Mouse (Mus musculus) stomach, postnatal 0 days (tissue): Measurements from ENCODE around the gene Oaz2. TPM values are rescaled to one million over a fixed set of nuclear protein-coding genes. Genes with fewer than 3 reads are reported as not detected.

Experiments
- ATAC-seq: fragments of 200-750 bp; cut with Nextera tagmentation; 2 replicates; pipeline ENCODE4 v1.8.0; 2017; ENCODE audit not compliant: low FRiP score, low TSS enrichment
- DNase-seq: peaks from one replicate; pipeline ENCODE4 v3.0.0-alpha.2; 2016; ENCODE audit warnings: low spot score
- H3K27ac ChIP-seq: fragments of 300-500 bp; sonication (generic); replicated peaks from 2 replicates; pipeline ENCODE4 v1.5.1; 2014; ENCODE audit warnings: mild to moderate bottlenecking, control low read depth
- H3K27me3 ChIP-seq: fragments of 300-500 bp; sonication (generic); 2 replicates; pipeline ENCODE4 v1.6.1; 2014; ENCODE audit warnings: low read length; ENCODE audit not compliant: control insufficient read depth, insufficient read depth
- H3K36me3 ChIP-seq: fragments of 300-500 bp; sonication (generic); 2 replicates; pipeline ENCODE4 v1.6.1; 2014; ENCODE audit warnings: low read length, mixed read lengths; ENCODE audit not compliant: control insufficient read depth, insufficient read depth
- H3K4me1 ChIP-seq: fragments of 300-500 bp; sonication (generic); replicated peaks from 2 replicates; pipeline ENCODE4 v1.6.1; 2014; ENCODE audit warnings: antibody characterized with exemption; ENCODE audit not compliant: control insufficient read depth, insufficient read depth
- H3K4me2 ChIP-seq: fragments of 300-500 bp; sonication (generic); replicated peaks from 2 replicates; pipeline ENCODE4 v1.6.1; 2014; ENCODE audit warnings: low read depth, mild to moderate bottlenecking, control low read depth, moderate library complexity
- H3K4me3 ChIP-seq: fragments of 300-500 bp; sonication (generic); 2 replicates; pipeline ENCODE4 v1.5.1; 2014; ENCODE audit warnings: low read depth, low read length, control low read depth
- H3K9ac ChIP-seq: fragments of 300-500 bp; sonication (generic); 2 replicates; pipeline ENCODE4 v1.6.1; 2014; ENCODE audit warnings: mild to moderate bottlenecking, low read length, control low read depth, mixed read lengths
- H3K9me3 ChIP-seq: fragments of 300-500 bp; sonication (generic); 2 replicates; pipeline ENCODE4 v1.6.1; 2016; ENCODE audit warnings: low read length; ENCODE audit not compliant: control insufficient read depth
- CTCF ChIP-seq: IDR thresholded peaks from 2 replicates; pipeline ENCODE4 v1.5.1; 2016; ENCODE audit warnings: antibody characterized with exemption, low read depth, mild to moderate bottlenecking, moderate library complexity
- EP300 ChIP-seq: optimal IDR thresholded peaks from 2 replicates; pipeline ENCODE3; 2016; ENCODE audit warnings: antibody characterized with exemption
- WGBS: fragments of 180-500 bp; shearing (Covaris S2); extraction: QIAGEN DNeasy Blood & Tissue Kit; methylation state at CpG from one replicate; pipeline ENCODE4 v1.1.7; 2014; 5-methylcytosine and 5-hydroxymethylcytosine counted together
- polyA plus RNA-seq: library from polyadenylated mRNA; unstranded; fragments of >200 nt; fragmentation: Nextera tagmentation; extraction: Ambion mirVana; gene quantifications from 2 replicates; pipeline ENCODE4 v1.2.1, GENCODE M21; 2015

The Oaz2 gene
- polyA plus RNA-seq, 1 experiment from 2014 or later: 138 TPM

DNA sequence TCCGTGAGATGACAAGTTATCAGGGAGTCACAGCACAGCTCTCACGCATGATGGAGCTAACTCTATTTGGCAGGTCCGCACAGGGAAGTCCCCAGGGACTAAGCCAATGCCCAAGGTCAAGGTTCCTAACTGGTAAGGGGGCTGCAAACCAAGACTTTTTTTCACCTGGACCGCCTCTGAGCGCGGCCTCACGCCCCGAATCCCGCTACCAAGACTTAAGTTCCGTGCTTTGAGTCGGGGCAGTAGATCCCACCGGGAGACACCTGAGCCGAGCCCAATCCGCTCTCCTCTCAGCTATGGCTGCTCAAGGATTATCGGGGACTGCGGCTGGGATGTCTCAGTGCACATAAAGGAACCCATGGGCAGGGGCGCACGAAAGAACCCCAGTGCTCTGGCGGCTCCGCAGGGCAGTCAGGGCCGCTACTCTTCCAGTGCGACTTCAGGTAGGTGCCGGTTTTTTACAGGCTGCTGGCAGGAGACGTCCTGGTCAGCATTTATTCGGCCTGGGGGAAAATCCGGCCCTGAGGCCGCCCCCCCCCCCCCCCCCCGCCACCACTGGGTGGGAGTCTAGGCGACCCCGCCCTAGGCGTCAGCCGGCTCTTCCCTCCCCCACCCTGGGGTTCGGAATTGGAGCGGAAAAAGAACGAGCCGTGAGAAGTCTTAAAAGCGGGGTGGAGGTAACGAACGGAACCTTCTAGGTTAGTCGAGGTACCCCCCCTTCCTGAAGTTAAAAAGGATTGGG lies 38.6 kb upstream of the Oaz2 start, which contains the start of gene Rbpms2:
TSS of gene Rbpms2 (plus strand) at position 624 of the 742 bp plus-strand sequence.
- no peaks in the 10 kb centered on the region for H3K36me3 ChIP-seq
- H3K4me3 ChIP-seq: peak within 1 kb of the TSS; percentile 73
- H3K27me3 ChIP-seq: no peaks in the 10 kb centered on the region
- WGBS: 6% methylated on average over 36 of the region's 40 CpGs
- DNase-seq (peak; percentile 41), ATAC-seq (peak; percentile 26; the same call in 1 of the 2 replicates)
- H3K9ac ChIP-seq: peak within 1 kb of the TSS; percentile 72
- H3K4me2 ChIP-seq: peak within 1 kb of the TSS; percentile 95
- no peaks in the 10 kb centered on the region for H3K9me3 ChIP-seq
- no peak for TF ChIP-seq EP300
- H3K4me1 ChIP-seq: no peaks in the 10 kb centered on the region
- H3K27ac ChIP-seq: peak within 1 kb of the TSS; percentile 86

DNA sequence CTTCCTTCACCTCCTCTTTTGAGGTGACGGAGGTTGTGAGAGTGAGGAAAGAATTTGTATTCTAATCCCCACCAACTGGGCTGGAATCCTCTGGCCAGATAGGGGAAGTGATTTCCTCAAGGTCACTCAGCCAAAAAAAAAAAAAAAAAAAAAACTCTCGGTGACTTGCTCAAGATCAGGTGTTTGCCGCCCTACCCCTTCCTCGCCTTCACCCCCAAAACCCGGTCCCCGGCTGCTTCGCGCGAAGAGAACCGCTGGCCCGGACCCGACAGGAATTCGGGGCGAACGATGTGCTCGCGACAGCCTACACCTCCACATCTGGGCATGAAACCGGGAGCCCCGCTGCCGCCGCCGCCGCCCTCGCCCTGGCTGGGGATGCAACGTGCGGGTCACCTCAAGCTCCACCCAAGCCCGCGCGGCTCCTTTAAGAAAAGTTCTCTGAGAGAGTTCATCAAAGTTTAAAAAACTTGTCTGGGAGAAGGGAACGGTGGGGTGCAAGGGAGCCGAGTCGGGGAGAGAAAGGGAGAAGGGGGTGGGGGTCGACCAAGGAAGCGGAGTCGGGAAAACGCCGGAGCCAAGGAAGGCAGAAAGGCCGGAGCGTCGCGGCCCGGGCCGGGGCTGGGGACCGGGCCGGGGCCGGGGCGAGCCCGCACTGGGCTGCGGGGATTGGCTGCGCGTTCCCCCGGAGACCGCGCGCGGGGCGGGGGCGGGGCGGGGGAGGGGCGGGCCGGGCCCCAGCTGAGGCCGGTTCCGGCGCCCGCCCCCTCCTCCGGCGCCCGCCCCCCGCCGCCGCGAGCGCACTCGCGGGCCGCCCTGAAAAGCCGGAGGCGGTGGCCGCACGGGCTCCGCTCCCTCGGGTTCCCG lies 37.8 kb upstream of the Oaz2 start:
- Histone ChIP-seq H3K9ac (peak overlapping the region; percentile 72), H3K27me3 (no peaks in the 10 kb centered on the region), H3K4me1 (no peaks in the 10 kb centered on the region), H3K27ac (peak overlapping the region; percentile 86), H3K4me2 (peak overlapping the region; percentile 95), H3K9me3 (no peaks in the 10 kb centered on the region), H3K36me3 (no peaks in the 10 kb centered on the region), H3K4me3 (peak overlapping the region; percentile 73)
- TF ChIP-seq CTCF (no peak), EP300 (no peak)
- peak; percentile 67 for DNase-seq
- WGBS: under 1% methylated on average over 59 of the region's 83 CpGs
- peak; percentile 88 for ATAC-seq

DNA sequence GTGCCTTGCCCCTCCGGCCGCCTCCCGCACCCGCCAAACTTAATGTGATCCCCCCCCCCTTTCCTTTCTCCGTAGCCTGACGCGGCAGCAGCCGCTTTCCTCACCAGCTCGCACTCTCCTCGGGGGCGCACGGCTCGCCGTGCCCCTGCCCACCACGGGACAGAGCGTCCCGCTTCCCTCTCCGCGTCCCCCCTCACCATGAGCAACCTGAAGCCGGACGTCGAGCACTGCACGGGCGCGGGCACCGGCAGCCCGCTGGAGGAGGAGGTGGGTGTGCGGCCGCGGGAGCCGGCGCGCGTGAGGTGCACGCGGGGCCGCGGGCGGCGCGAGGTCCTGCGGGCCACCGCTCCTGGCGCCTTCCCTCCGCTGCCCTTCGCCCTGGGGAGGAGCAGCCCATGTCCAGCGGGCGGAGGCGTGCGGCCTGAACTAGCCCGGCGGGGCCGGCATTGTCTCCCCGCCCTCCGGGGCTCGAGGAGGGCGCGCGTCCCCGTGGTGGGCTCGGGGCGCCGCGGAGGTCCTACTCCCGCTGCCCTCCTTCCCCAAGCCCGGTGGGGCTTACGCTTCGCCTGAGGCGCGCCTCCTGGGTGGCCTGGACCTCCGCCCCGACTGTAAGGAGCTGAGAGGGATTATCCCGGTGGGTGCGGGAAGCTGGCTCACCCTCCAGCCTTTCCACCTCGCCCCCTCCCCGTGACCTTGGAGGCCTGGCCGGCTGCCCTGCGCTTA lies 37.0 kb upstream of the Oaz2 start:
- 2% methylated on average over 44 of the region's 78 CpGs for WGBS
- Histone ChIP-seq H3K27me3 (no peaks in the 10 kb centered on the region), H3K4me3 (peak overlapping the region; percentile 73), H3K9ac (peak overlapping the region; percentile 72), H3K4me1 (no peaks in the 10 kb centered on the region), H3K36me3 (no peaks in the 10 kb centered on the region), H3K27ac (peak overlapping the region; percentile 78), H3K4me2 (peak overlapping the region; percentile 95), H3K9me3 (no peaks in the 10 kb centered on the region)
- no peak for TF ChIP-seq EP300
- no peak for TF ChIP-seq CTCF
- DNase-seq (peak; percentile 40), ATAC-seq (peak; percentile 69)

- H3K27me3 ChIP-seq: no peaks in the 10 kb centered on the region
- TF ChIP-seq EP300 (no peak), CTCF (no peak)
- no peak for ATAC-seq
- WGBS: 48% methylated on average over 16 of the region's 16 CpGs
- DNase-seq: no peak
- H3K9me3 ChIP-seq: no peaks in the 10 kb centered on the region
- H3K4me1 ChIP-seq: no peaks in the 10 kb centered on the region
- H3K4me3 ChIP-seq: peak overlapping the region; percentile 73
- H3K9ac ChIP-seq: peak overlapping the region; percentile 72
- peak overlapping the region; percentile 78 for H3K27ac ChIP-seq
- H3K36me3 ChIP-seq: no peaks in the 10 kb centered on the region
- peak overlapping the region; percentile 95 for H3K4me2 ChIP-seq
These were observed 36.3 kb upstream of the Oaz2 start for GRCm38 (mm10) chr9:65631354-65632021.

- TF ChIP-seq CTCF (no peak), EP300 (no peak)
- Histone ChIP-seq H3K36me3 (no peaks in the 10 kb centered on the region), H3K4me1 (no peaks in the 10 kb centered on the region), H3K4me2 (no peak overlapping the region), H3K4me3 (no peak overlapping the region), H3K27ac (no peak overlapping the region), H3K9ac (no peak overlapping the region), H3K9me3 (no peaks in the 10 kb centered on the region), H3K27me3 (0 out of 2 replicates have a peak, but pooled peaks cover 2% of the 10 kb centered on the region)
- ATAC-seq (no peak), DNase-seq (no peak)
- WGBS: 73% methylated on average over 1 of the region's 1 CpGs
These were observed 32.0 kb upstream of the Oaz2 start for GRCm38 (mm10) chr9:65635766-65636165.
